Mouse (Mus musculus): ENCODE results near the gene Kcnab3. TPM values are rescaled to one million over a fixed set of nuclear protein-coding genes. Genes with fewer than 3 reads are reported as not detected.

Kcnab3 gene
- polyA plus RNA-seq, 1 experiment from 2014 or later, result 5.1 TPM

DNA sequence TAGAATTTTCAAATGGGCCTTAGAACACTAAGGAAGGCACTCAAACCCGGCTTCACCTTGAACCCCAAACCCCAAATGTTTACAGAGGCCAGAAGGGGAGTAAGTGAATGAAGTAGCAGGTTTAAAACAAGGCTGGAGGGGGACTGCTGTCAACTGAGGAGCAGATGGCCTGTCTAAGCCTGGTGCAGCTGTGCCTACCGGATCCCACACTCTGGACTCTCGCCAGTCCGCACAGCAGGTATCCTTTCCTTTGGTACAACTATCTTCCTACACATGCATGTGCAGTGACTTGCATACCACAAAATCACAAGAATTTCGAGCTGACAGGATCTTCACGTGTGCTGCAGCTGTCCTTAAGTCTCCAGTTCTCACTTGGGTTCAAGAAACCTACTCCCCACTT is 4.0 kb upstream of the Kcnab3 start:
- peak overlapping the region; percentile 62 for H3K4me3 ChIP-seq
- peaks cover 32% of the 10 kb centered on the region for H3K36me3 ChIP-seq
- H3K27ac ChIP-seq, result no peak overlapping the region
- H3K9me3 ChIP-seq, result no peaks in the 10 kb centered on the region
- ATAC-seq (ENCODE audit: low FRiP score), result no peak
- H3K4me1 ChIP-seq (replicated peaks), result peaks cover 52% of the 10 kb centered on the region
- H3K9ac ChIP-seq, result peak overlapping the region; percentile 80
- peaks cover 5% of the 10 kb centered on the region for H3K27me3 ChIP-seq
- 63% methylated on average over 6 of the region's 6 CpGs for WGBS
- peak overlapping the region; percentile 76 for H3K4me2 ChIP-seq

- Histone ChIP-seq H3K36me3 (peaks cover 25% of the 10 kb centered on the region), H3K9ac (peak overlapping the region; percentile 80), H3K4me3 (peak overlapping the region; percentile 62), H3K27me3 (peaks cover 14% of the 10 kb centered on the region), H3K4me2 (peak overlapping the region; percentile 76), H3K9me3 (no peaks in the 10 kb centered on the region), H3K4me1 (replicated peaks) (peaks cover 55% of the 10 kb centered on the region), H3K27ac (peak overlapping the region; percentile 92)
- ATAC-seq (ENCODE audit: low FRiP score), result no peak
- WGBS, result 31% methylated on average over 18 of the region's 18 CpGs
These were observed 3.2 kb upstream of the Kcnab3 start for GRCm38 (mm10) chr11:69322693-69323471.

DNA sequence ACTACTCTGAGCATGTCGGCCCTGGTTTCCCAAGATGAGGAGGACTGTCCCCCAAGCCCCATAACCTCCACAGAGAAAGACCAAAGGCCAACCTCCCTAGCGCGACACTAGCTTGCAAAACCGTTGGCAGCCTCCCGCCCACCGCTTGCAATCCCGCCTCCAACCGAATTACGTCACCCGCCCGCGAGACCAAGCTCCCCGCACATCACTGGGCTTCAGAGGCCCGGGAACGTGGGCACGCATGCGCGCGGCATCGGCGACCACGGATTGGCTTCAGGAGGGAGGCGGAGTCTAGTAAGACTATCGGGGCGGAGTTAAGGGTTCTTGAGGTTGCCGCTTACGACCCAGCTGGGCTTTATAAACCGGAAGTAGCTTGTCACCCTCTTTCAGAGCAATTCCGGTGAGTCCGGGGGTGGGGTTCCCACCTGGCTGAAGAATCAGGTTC is 2.4 kb upstream of the Kcnab3 start, which contains the start of the genes Cntrob and Trappc1:
Gene Cntrob, minus strand, starts transcription at position 109 of the 445 bp plus-strand sequence.
Gene Trappc1, plus strand, starts transcription at position 314 of the 445 bp plus-strand sequence.
- H3K9me3 ChIP-seq, result no peaks in the 10 kb centered on the region

DNA sequence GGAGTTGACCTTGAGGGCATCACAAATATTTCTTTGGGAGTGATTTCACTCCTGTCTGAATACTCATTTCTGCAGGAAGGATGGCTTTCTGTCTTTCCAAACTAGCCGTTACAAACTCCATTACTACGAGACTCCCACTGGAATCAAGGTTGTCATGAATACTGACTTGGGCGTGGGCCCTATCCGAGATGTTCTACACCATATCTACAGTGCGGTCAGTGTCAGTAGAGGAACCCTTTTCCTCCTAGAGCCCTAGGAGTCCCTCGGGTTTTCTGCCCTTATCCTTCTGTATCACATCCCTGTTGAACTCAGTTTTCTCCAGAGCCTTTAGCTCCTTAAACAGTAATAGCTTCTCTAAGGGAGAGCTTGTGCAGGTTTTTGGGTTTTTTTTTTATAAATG is 1.3 kb upstream of the Kcnab3 start:
- Histone ChIP-seq H3K27me3 (peaks cover 32% of the 10 kb centered on the region), H3K4me3 (peak overlapping the region; percentile 62), H3K9me3 (no peaks in the 10 kb centered on the region), H3K4me2 (peak overlapping the region; percentile 89), H3K27ac (no peak overlapping the region), H3K4me1 (replicated peaks) (peaks cover 55% of the 10 kb centered on the region), H3K9ac (peak overlapping the region; percentile 84), H3K36me3 (peaks cover 6% of the 10 kb centered on the region)
- WGBS, result 82% methylated on average over 6 of the region's 6 CpGs
- ATAC-seq (ENCODE audit: low FRiP score), result no peak

More for the DNA sequence above, 2.4 kb upstream of the Kcnab3 start, which contains the start of the genes Cntrob and Trappc1:
- Histone ChIP-seq H3K36me3 (peaks cover 17% of the 10 kb centered on the region), H3K4me3 (peak within 1 kb of the TSS; percentile 62), H3K27me3 (peaks cover 22% of the 10 kb centered on the region), H3K9ac (peak within 1 kb of the TSS; percentile 84), H3K27ac (peak within 1 kb of the TSS; percentile 92), H3K4me1 (replicated peaks) (peaks cover 55% of the 10 kb centered on the region), H3K4me2 (peak within 1 kb of the TSS; percentile 89)
- peak; percentile 94 for ATAC-seq (ENCODE audit: low FRiP score)
- under 1% methylated on average over 30 of the region's 30 CpGs for WGBS

DNA sequence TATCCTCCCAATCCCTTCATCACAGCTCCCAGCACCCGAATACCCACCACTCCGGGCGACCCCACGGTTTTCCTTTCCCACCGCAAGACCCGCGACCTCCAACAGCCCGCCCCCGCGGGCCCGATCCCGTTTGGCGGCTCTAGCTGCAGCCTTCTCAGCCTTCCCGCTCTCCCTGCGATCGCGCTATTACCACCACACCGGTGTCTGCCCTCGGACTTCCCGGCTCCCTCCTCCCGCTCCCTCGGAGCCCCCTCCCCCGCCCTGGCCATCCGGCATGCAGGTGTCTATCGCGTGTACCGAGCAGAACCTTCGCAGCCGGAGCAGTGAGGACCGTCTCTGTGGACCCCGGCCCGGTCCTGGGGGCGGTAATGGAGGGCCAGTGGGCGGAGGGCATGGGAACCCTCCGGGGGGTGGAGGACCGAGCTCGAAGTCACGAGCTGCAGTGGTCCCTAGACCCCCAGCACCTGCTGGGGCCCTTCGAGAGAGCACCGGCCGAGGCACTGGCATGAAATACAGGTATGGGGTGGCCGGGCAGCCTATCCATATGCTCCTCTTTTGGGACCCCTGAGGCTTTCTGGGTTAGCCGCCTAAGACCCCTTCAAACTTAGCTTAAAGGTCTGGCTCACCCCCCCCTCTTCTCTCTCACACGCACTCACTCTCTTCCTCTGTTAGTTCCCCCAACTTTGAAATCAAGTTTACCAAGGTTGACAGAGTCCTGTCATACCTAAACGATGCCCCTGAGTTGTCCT is 524 bp downstream of the Kcnab3 start:
- Histone ChIP-seq H3K4me1 (replicated peaks) (peaks cover 58% of the 10 kb centered on the region), H3K27ac (0 out of 2 replicates have a peak overlapping the region, but pooled peaks have one; percentile 35)
- ATAC-seq (ENCODE audit: low FRiP score), result peak; percentile 8; the same call in 1 of the 2 replicates

DNA sequence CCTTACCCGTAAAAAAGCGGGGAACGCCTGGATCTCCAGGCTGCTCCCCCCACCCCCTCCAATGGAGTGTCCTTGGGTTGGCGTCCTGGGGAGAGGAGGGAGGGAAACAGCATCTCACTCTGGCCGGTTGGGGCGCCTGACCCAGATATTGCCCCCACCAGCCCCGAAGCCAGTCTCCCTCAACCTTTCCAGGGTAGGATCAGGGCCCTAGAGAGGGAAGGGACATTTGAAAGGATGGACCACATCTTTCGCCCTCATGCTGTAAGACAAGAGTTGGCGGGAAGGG is 1.0 kb downstream of the Kcnab3 start:
- no peak overlapping the region; the same call in 1 of the 2 replicates for H3K9ac ChIP-seq
- no peaks in the 10 kb centered on the region for H3K9me3 ChIP-seq
- peaks cover 35% of the 10 kb centered on the region for H3K27me3 ChIP-seq
- H3K4me2 ChIP-seq, result peak overlapping the region; percentile 82
- peaks cover 56% of the 10 kb centered on the region for H3K4me1 ChIP-seq (replicated peaks)
- WGBS, result 17% methylated on average over 9 of the region's 9 CpGs
- no peak for ATAC-seq (ENCODE audit: low FRiP score)
- no peaks in the 10 kb centered on the region for H3K36me3 ChIP-seq
- no peak overlapping the region for H3K27ac ChIP-seq
- peak overlapping the region; percentile 54 for H3K4me3 ChIP-seq

More for the DNA sequence above, 524 bp downstream of the Kcnab3 start:
- H3K4me2 ChIP-seq, result peak overlapping the region; percentile 82
- 2% methylated on average over 45 of the region's 45 CpGs for WGBS
- H3K4me3 ChIP-seq, result peak overlapping the region; percentile 54
- peaks cover 35% of the 10 kb centered on the region for H3K27me3 ChIP-seq
- no peaks in the 10 kb centered on the region for H3K36me3 ChIP-seq
- peak overlapping the region; percentile 78 for H3K9ac ChIP-seq
- no peaks in the 10 kb centered on the region for H3K9me3 ChIP-seq

- no peak overlapping the region for H3K4me3 ChIP-seq
- H3K27me3 ChIP-seq, result peaks cover 35% of the 10 kb centered on the region
- no peaks in the 10 kb centered on the region for H3K9me3 ChIP-seq
- peaks cover 55% of the 10 kb centered on the region for H3K4me1 ChIP-seq (replicated peaks)
- H3K4me2 ChIP-seq, result no peak overlapping the region
- no peak for ATAC-seq (ENCODE audit: low FRiP score)
- H3K9ac ChIP-seq, result no peak overlapping the region
- H3K27ac ChIP-seq, result no peak overlapping the region
- 43% methylated on average over 6 of the region's 6 CpGs for WGBS
- no peaks in the 10 kb centered on the region for H3K36me3 ChIP-seq
These were observed 1.6 kb downstream of the Kcnab3 start for GRCm38 (mm10) chr11:69327648-69328047.

DNA sequence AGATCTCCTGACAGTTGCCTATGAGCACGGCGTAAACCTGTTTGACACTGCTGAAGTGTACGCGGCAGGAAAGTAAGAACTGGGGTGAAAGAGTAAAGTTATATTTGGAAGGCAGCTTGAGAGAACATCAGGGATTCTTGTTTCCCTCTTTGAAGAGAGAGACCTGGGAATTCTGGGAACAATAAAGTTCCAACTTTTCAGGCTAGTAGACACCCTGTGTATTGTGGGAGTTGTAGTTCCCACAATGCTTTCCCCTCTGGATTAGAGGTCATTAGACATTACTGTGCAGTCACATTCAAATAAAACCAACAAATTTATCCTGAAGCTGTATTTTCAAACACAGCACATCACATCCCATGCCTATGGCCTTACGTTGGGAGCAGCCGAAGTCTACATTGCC is 2.5 kb downstream of the Kcnab3 start:
- no peak for ATAC-seq (ENCODE audit: low FRiP score)
- Histone ChIP-seq H3K4me2 (no peak overlapping the region), H3K27ac (no peak overlapping the region), H3K9ac (no peak overlapping the region), H3K4me3 (no peak overlapping the region), H3K27me3 (peaks cover 35% of the 10 kb centered on the region), H3K9me3 (no peaks in the 10 kb centered on the region), H3K4me1 (replicated peaks) (peaks cover 55% of the 10 kb centered on the region), H3K36me3 (no peaks in the 10 kb centered on the region)
- WGBS, result 93% methylated on average over 6 of the region's 6 CpGs

GRCm38 (mm10) chr11:69331152-69331551 is 5.1 kb downstream of the Kcnab3 start:
- 94% methylated on average over 6 of the region's 6 CpGs for WGBS
- no peak overlapping the region for H3K9ac ChIP-seq
- H3K27me3 ChIP-seq, result peaks cover 35% of the 10 kb centered on the region
- no peak overlapping the region for H3K4me3 ChIP-seq
- H3K36me3 ChIP-seq, result no peaks in the 10 kb centered on the region
- H3K4me1 ChIP-seq (replicated peaks), result peaks cover 35% of the 10 kb centered on the region
- H3K4me2 ChIP-seq, result peak overlapping the region; percentile 60
- no peak for ATAC-seq (ENCODE audit: low FRiP score)
- H3K9me3 ChIP-seq, result no peaks in the 10 kb centered on the region
- H3K27ac ChIP-seq, result peak overlapping the region; percentile 86; the same call in 1 of the 2 replicates

DNA sequence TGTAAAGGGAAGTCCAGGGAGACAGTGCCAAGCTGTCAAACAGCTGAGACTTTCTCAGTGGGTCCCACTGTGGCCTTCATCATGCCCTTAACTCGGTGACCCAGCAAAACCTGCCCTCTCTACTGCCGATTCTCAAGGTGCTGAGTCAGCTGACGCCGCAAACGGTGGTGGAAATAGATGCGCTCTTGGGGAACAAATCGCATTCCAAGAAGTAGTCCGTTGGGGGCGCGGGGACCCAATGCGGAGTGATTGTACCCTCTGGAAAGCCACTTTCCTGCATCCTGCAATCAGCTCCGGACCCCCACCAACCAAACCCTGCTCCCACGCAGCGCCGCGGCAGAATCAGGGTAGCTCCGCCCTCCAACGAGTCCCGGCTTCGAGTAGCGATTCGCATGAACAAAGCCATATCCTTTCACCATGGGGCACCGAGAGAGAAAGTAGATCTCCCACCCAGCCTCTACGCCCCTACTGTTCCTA is 5.9 kb downstream of the Kcnab3 start:
- Histone ChIP-seq H3K27ac (peak overlapping the region; percentile 86), H3K4me2 (peak overlapping the region; percentile 60), H3K9me3 (no peaks in the 10 kb centered on the region), H3K36me3 (no peaks in the 10 kb centered on the region), H3K27me3 (peaks cover 30% of the 10 kb centered on the region), H3K4me1 (replicated peaks) (peaks cover 27% of the 10 kb centered on the region), H3K9ac (peak overlapping the region; percentile 69), H3K4me3 (peak overlapping the region; percentile 41)
- 1% methylated on average over 24 of the region's 24 CpGs for WGBS
- peak; percentile 75 for ATAC-seq (ENCODE audit: low FRiP score)

- H3K27me3 ChIP-seq, result peaks cover 22% of the 10 kb centered on the region
- no peaks in the 10 kb centered on the region for H3K9me3 ChIP-seq
- H3K36me3 ChIP-seq, result 0 out of 2 replicates have a peak, but pooled peaks cover 3% of the 10 kb centered on the region
- H3K4me3 ChIP-seq, result no peak overlapping the region
- ATAC-seq (ENCODE audit: low FRiP score), result no peak
- peak overlapping the region; percentile 86 for H3K27ac ChIP-seq
- WGBS, result 35% methylated on average over 8 of the region's 8 CpGs
- H3K9ac ChIP-seq, result no peak overlapping the region
- H3K4me2 ChIP-seq, result peak overlapping the region; percentile 60
- peaks cover 24% of the 10 kb centered on the region for H3K4me1 ChIP-seq (replicated peaks)
These were observed 6.7 kb downstream of the Kcnab3 start for GRCm38 (mm10) chr11:69332713-69333253.

DNA sequence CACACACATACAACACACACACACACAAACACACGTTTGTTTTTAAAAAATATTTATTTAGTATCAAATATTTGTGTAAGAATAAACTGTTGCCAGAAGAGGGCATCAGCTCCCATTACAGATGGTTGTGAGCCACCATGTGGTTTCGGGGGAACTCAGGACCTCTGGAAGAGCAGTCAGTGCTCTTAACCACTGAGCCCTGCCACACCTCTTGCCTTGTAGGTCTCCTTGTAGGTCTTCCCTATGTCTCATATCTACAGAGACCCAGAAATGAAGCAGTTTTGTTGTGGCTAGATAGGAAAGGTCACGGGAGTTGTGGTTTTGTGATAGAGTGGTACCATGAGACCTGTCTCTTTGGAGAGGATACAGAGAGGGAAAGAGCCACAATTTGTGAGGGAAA is 7.9 kb downstream of the Kcnab3 start:
- Histone ChIP-seq H3K36me3 (0 out of 2 replicates have a peak, but pooled peaks cover 3% of the 10 kb centered on the region), H3K27me3 (peaks cover 15% of the 10 kb centered on the region), H3K4me1 (replicated peaks) (peaks cover 24% of the 10 kb centered on the region), H3K9me3 (no peaks in the 10 kb centered on the region), H3K4me3 (no peak overlapping the region), H3K27ac (no peak overlapping the region), H3K9ac (0 out of 2 replicates have a peak overlapping the region, but pooled peaks have one; percentile 8), H3K4me2 (no peak overlapping the region)
- 65% methylated on average over 3 of the region's 3 CpGs for WGBS
- no peak for ATAC-seq (ENCODE audit: low FRiP score)
